Mouse (Mus musculus) layer of hippocampus, adult 9-11 months (tissue): Measurements from ENCODE around the gene B3gat2.

Experiments
- DNase-seq: peaks from one replicate; pipeline ENCODE4 v3.0.0; 2022

B3gat2 gene

GRCm38 (mm10) chr1:23836630-23837029, 75.1 kb downstream of the B3gat2 start:
- no peak for DNase-seq

GRCm38 (mm10) chr1:23840924-23841323, 79.4 kb downstream of the B3gat2 start:
- DNase-seq, result no peak

DNA sequence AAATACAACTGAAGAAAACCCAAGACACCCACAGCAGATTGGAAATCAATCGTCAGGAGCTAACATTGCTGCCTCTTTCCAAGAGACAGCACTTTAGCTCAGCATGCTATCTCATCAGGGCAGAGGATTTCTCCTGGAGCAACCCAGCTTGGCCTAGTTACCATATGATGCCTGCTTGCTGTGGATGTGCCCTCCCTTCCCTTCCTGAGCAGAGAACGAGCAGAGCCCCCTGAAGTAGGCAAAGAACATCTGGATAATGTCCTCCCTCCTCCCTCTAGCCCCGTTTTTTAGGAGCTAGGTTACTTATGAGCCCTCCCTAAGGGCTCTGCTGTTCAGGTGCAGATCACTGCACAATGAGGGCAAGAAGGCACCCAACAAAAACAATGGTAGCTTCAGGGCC, 81.1 kb downstream of the B3gat2 start:
- DNase-seq, result no peak

DNA sequence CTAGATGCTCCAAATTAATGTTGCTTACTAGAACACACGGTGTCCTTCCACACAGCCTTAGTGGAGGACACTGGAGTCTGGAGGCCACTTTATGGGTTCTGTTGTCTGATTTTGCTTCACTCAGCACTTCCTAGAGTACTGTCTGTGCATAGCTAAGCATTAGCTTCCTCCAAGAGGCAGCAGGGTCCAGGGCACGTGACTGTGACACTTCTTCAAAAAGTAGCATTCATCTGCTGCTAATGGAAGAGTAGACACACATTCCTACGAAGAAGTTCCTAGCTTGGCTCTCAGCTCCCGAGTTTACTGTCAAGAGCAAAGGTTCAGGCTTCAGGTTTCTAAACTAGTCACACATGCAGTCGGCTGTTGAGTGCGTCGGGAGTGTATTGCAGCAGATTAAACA, 82.2 kb downstream of the B3gat2 start:
- DNase-seq, result no peak

DNA sequence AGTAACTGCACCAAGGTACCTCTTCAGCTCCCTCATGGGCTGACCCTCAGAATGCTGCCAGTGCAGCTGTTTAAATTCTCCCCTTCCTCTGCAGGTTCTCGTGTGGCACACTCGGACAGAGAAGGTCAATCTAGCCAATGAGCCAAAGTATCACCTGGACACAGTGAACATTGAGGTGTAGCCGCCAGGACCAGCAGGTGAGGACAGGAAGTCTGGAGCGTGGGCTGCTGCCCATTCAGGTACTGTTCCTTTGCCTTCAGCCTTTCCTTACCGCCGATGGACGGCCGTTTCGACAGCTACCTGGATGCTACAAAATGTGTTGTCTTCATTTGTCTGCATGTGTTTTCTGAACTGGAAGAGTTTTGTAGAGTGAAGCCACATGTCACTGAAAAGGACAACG, 83.5 kb downstream of the B3gat2 start:
- no peak for DNase-seq

GRCm38 (mm10) chr1:23846044-23846680, 84.6 kb downstream of the B3gat2 start:
- peak; percentile 51 for DNase-seq

DNA sequence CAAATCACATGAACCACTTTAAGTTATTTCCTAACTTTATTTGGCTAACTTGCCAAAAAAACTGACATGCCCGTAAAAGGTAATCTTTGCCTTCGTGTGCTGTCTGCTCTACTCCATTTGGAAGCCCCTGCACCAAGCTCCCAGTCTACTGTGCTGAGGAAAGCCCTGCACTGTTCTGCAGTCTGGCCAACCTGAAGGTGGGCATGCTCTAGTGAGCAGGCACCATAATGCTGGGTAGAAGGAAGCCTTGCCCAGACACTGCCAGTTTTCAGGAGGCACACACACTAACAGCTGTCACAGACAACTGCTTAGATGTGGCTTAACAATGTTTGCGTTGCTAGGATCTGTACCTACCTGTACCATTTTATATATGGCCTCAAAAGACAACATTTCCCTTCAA, 94.1 kb downstream of the B3gat2 start:
- DNase-seq, result no peak

DNA sequence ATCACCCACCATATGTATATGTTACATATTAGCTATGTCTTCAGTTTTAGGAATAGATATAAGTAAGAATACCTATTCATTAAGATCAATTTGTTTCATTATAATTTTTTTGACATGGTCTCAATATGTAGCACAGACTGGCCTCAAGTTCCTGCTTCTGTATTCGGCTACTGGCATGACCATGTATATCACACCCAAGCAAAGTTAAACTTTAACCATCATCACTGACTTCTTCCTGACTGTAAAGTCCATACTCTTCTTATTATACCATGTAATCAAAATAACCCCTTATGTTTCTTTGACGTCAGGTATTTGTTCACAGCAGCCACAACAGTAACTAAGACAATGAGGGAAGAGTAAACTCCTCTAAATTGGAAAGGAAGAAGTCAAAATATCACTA, 99.4 kb downstream of the B3gat2 start:
- DNase-seq, result no peak

GRCm38 (mm10) chr1:23865566-23865965, 104.0 kb downstream of the B3gat2 start:
- DNase-seq, result no peak

GRCm38 (mm10) chr1:23867350-23867862, 105.9 kb downstream of the B3gat2 start:
- no peak for DNase-seq

GRCm38 (mm10) chr1:23872194-23872593, 110.6 kb downstream of the B3gat2 start:
- no peak for DNase-seq

DNA sequence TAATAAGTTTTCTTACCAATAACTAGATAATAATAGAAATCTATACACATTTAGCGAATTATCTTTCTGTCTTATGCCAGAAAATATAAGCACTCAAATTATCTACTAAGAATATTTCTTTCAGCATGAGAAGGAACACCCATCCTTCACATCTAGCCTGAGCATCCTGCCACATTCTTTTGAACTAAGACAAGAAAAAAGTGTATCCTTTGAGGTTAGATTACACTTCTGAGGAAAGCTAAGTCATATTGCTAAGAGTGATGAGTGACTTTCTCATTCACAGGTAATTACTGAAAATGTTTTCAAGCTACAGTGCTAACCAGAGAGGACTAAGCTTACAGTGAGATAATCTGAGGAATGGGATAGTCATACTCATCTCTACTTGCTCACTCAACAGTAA, 121.1 kb downstream of the B3gat2 start:
- no peak for DNase-seq

- no peak for DNase-seq
Observed at GRCm38 (mm10) chr1:23884087-23884668, 122.6 kb downstream of the B3gat2 start.

DNA sequence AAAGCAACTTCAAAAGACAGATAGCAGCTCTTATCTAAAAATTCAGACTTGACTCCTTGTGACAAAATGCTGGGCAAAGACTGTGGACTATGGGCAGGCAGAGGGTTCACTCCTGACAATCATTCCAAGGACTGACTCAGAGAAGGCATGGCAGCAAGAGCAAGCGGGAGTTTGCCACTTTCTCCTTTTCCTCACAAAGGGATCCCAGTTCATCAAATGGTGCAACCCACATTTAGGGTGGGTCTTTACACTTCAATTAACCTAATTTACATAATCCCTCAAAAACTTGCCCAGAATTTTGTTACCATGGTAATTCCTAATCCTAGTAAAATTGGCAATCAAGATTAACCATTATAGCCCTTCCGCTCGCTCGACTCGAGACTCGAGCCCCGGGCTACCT, 123.4 kb downstream of the B3gat2 start:
- no peak for DNase-seq

DNA sequence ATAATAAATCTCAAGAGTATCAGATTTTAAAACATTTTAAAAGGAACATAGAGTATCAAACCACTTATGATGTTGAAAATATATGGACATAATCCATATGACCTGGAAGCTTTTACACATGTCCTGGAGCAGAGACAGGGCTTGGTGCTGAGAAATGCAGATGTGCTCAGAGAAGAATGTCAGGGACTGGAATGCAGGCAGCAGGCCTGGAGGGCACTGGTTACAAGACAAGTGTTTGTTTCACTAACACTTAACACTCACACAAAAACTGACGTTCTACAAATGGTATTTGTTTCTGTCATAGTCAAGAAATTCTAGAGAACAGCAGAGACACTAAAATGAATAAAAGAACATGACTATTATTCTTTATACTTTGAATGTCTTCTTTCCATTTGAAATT, 130.5 kb downstream of the B3gat2 start:
- no peak for DNase-seq
